Mouse (Mus musculus) MEL (cell line): ENCODE measurements around the gene Bcar1. TPM values are rescaled to one million over a fixed set of nuclear protein-coding genes. Genes with fewer than 3 reads are reported as not detected.

Source experiments
- DNase-seq: peaks from one replicate; pipeline ENCODE4 v3.0.0; 2011; ENCODE audit warnings: low read depth, low spot score
- H3K27ac ChIP-seq: 2 replicates; pipeline ENCODE4 v1.5.1; 2012; ENCODE audit warnings: low read depth, mild to moderate bottlenecking, control low read depth, low read length, moderate library complexity; ENCODE audit not compliant: control insufficient read depth
- H3K27me3 ChIP-seq, 2 experiments: fragments of 150-350 bp in 1 of 2; sonication (generic) in 1 of 2; 2 replicates each; pipeline ENCODE4 v1.6.1; 2012; ENCODE audit warnings: low read length in 2 of 2, mild to moderate bottlenecking in 2 of 2, improper control_type of control experiment in 1 of 2, moderate library complexity in 1 of 2; ENCODE audit not compliant: insufficient read depth in 2 of 2, control insufficient read depth in 1 of 2
- H3K36me3 ChIP-seq, 2 experiments: 2 replicates each; pipeline ENCODE4 v1.6.1; 2012 to 2014; ENCODE audit warnings: low read length in 2 of 2, improper control_type of control experiment in 1 of 2, inconsistent platforms in 1 of 2, mild to moderate bottlenecking in 1 of 2; ENCODE audit not compliant: insufficient read depth in 2 of 2, control insufficient read depth in 1 of 2
- H3K4me1 ChIP-seq, 2 experiments: fragments of 150-350 bp in 1 of 2; sonication (generic) in 1 of 2; 2 replicates each; pipeline ENCODE4 v1.6.1; 2012; ENCODE audit warnings: low read length in 2 of 2, improper control_type of control experiment in 1 of 2, mild to moderate bottlenecking in 1 of 2; ENCODE audit not compliant: insufficient read depth in 2 of 2, control insufficient read depth in 1 of 2
- H3K4me3 ChIP-seq, 2 experiments: fragments of 150-350 bp in 1 of 2; sonication (generic) in 1 of 2; 2 replicates each; pipeline ENCODE4 v1.5.1; 2012; ENCODE audit warnings: low read depth in 2 of 2, low read length in 2 of 2, mild to moderate bottlenecking in 2 of 2, moderate library complexity in 2 of 2, control low read depth in 1 of 2, improper control_type of control experiment in 1 of 2; ENCODE audit not compliant: control insufficient read depth in 1 of 2, insufficient read depth in 1 of 2
- H3K79me2 ChIP-seq: 2 replicates; pipeline ENCODE4 v1.6.1; 2012; ENCODE audit warnings: mild to moderate bottlenecking, low read length, moderate library complexity; ENCODE audit not compliant: control insufficient read depth, poor library complexity, insufficient read depth
- H3K9ac ChIP-seq: 2 replicates; pipeline ENCODE4 v1.6.1; 2012; ENCODE audit warnings: low read depth, mild to moderate bottlenecking, control low read depth, low read length, moderate library complexity; ENCODE audit not compliant: control insufficient read depth, poor library complexity, severe bottlenecking
- H3K9me3 ChIP-seq: fragments of 150-350 bp; sonication (generic); replicated peaks from 2 replicates; pipeline ENCODE4 v1.6.1; 2012; ENCODE audit warnings: mild to moderate bottlenecking, low read length, improper control_type of control experiment, moderate library complexity; ENCODE audit not compliant: insufficient read depth
- E2F4 ChIP-seq: IDR thresholded peaks from 2 replicates; pipeline ENCODE4 v1.6.1; 2011; ENCODE audit warnings: low read depth, low read length, improper control_type of control experiment, borderline replicate concordance
- ELF1 ChIP-seq: IDR thresholded peaks from 2 replicates; pipeline ENCODE4 v1.6.1; 2014; ENCODE audit warnings: low read depth, mild to moderate bottlenecking, inconsistent platforms, low read length, improper control_type of control experiment, moderate library complexity
- GATA1 ChIP-seq: IDR thresholded peaks from 2 replicates; pipeline ENCODE4 v1.6.1; 2011; ENCODE audit warnings: low read depth, low read length, improper control_type of control experiment
- MAZ ChIP-seq: IDR thresholded peaks from 2 replicates; pipeline ENCODE4 v1.6.1; 2012; ENCODE audit warnings: low read depth, mild to moderate bottlenecking, inconsistent platforms, low read length, improper control_type of control experiment
- MEF2A ChIP-seq: IDR thresholded peaks from 2 replicates; pipeline ENCODE4 v1.6.1; 2014; ENCODE audit warnings: low read depth, mild to moderate bottlenecking, inconsistent platforms, low read length, improper control_type of control experiment; ENCODE audit not compliant: poor library complexity, insufficient replicate concordance, severe bottlenecking; ENCODE audit errors: extremely low read depth
- MXI1 ChIP-seq: IDR thresholded peaks from 2 replicates; pipeline ENCODE4 v1.6.1; 2011; ENCODE audit warnings: mild to moderate bottlenecking, low read depth, low read length, improper control_type of control experiment
- MYB ChIP-seq: IDR thresholded peaks from 2 replicates; pipeline ENCODE4 v1.6.1; 2011; ENCODE audit warnings: mild to moderate bottlenecking, low read depth, low read length, improper control_type of control experiment
- MYC ChIP-seq: IDR thresholded peaks from 2 replicates; pipeline ENCODE4 v1.6.1; 2011; ENCODE audit warnings: low read depth, mild to moderate bottlenecking, low read length, improper control_type of control experiment, moderate library complexity
- RAD21 ChIP-seq: IDR thresholded peaks from 2 replicates; pipeline ENCODE4 v1.6.1; 2011; ENCODE audit warnings: mild to moderate bottlenecking, low read depth, low read length, improper control_type of control experiment
- RCOR1 ChIP-seq: IDR thresholded peaks from 2 replicates; pipeline ENCODE4 v1.6.1; 2012; ENCODE audit warnings: low read depth, mild to moderate bottlenecking, inconsistent platforms, low read length, improper control_type of control experiment
- TCF12 ChIP-seq: IDR thresholded peaks from 2 replicates; pipeline ENCODE4 v1.6.1; 2014; ENCODE audit warnings: low read depth, mild to moderate bottlenecking, inconsistent platforms, low read length, improper control_type of control experiment, moderate library complexity
- USF1 ChIP-seq: IDR thresholded peaks from 2 replicates; pipeline ENCODE4 v1.6.1; 2014; ENCODE audit warnings: low read depth, mild to moderate bottlenecking, inconsistent platforms, low read length, improper control_type of control experiment, moderate library complexity
- USF2 ChIP-seq, 2 experiments: IDR thresholded peaks; 2 replicates each; pipeline ENCODE4 v1.6.1; 2011 to 2012; ENCODE audit warnings: improper control_type of control experiment in 2 of 2, low read length in 2 of 2, borderline replicate concordance in 1 of 2, inconsistent platforms in 1 of 2, low read depth in 1 of 2, mild to moderate bottlenecking in 1 of 2; ENCODE audit not compliant: insufficient read depth in 1 of 2
- ZMIZ1 ChIP-seq: IDR thresholded peaks from 2 replicates; pipeline ENCODE4 v1.6.1; 2012; ENCODE audit warnings: low read depth, mild to moderate bottlenecking, inconsistent platforms, low read length, improper control_type of control experiment, moderate library complexity
- ZNF384 ChIP-seq: IDR thresholded peaks from 2 replicates; pipeline ENCODE4 v1.6.1; 2012; ENCODE audit warnings: low read depth, mild to moderate bottlenecking, inconsistent platforms, low read length, improper control_type of control experiment
- polyA plus RNA-seq, 2 experiments: library from polyadenylated mRNA; stranded (reverse) in 1 of 2; unstranded in 1 of 2; fragments of >175 nt in 1 of 2; fragments of >200 nt in 1 of 2; gene quantifications; 2 replicates each; pipeline versions ENCODE4 v1.2.1 to v1.2.4; 2012; ENCODE audit warnings: low replicate concordance in 2 of 2, low read depth in 1 of 2; ENCODE audit not compliant: insufficient read length in 2 of 2, insufficient read depth in 1 of 2, missing spikeins in 1 of 2
- total RNA-seq: library from RNA; depleted of rRNA; stranded (reverse); fragments of 300-350 nt; gene quantifications from 2 replicates; pipeline ENCODE4 v1.2.3, GENCODE M21; 2012

Gene Bcar1
- total and polyA plus RNA-seq, 3 experiments = 6.5 to 17.4 TPM; not detected in 1

DNA sequence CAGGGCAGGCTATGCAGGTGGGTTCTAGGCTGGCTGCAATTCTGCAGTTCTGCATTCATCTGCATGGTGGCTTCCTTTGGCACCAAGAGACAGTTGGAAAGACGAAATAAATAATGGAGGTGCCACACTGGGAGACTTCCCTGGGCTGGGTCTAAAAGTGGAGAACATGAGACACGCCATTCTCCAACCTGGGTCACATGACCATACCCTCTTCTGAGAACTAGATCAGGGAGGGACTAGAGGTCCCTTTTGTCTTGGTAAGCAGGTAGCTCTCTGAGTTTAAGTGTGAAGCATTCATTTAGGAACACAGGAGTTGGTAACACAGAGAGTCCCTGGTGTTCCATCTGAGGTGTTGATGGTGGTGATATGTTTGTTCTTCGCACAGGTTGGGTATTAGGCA lies 43.4 kb downstream of the Bcar1 start:
- no peak overlapping the region for H3K9ac ChIP-seq
- no peak for DNase-seq
- H3K27me3 ChIP-seq = no peaks in the 10 kb centered on the region; a peak in 1 of 4 replicates
- no peak for TF ChIP-seq MYC
- TF ChIP-seq USF1 = peak; percentile 62; the same call in 1 of the 2 replicates
- peaks cover 0 to 7% of the 10 kb centered on the region in 2 experiments; a peak in 2 of 4 replicates for H3K36me3 ChIP-seq
- no peaks in the 10 kb centered on the region for H3K79me2 ChIP-seq
- H3K9me3 ChIP-seq = no peaks in the 10 kb centered on the region
- H3K27ac ChIP-seq = no peak overlapping the region
- no peak overlapping the region for H3K4me3 ChIP-seq
- H3K4me1 ChIP-seq = peaks cover 3 to 7% of the 10 kb centered on the region in 2 experiments; a peak in 3 of 4 replicates

DNA sequence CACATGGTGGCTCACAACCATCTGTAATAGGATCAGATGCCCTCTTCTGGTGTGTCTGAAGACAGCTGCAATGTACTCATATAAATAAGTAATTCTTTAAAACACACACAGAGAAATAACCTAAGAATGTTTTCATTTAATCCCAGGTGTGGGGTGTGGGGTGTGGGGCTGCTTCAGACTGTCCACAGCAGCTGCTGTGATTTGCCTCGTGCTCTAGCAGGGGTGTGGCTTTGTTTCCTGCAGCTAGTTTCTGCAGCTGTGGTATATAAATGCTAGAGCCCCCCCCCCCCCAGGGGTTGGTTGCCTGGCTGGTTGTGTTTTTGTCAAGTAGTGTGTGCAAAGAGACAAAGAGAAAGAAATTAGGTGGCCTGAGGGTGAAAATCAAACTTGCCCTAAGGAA lies 44.6 kb downstream of the Bcar1 start:
- H3K4me1 ChIP-seq = no peaks in the 10 kb centered on the region
- no peaks in the 10 kb centered on the region for H3K36me3 ChIP-seq
- TF ChIP-seq TCF12 (no peak), E2F4 (no peak), ZNF384 (no peak), RCOR1 (no peak), GATA1 (no peak), MYB (no peak), ELF1 (no peak), MYC (no peak), MAZ (no peak), MEF2A (no peak), ZMIZ1 (no peak), RAD21 (no peak), USF2 (IDR thresholded peaks at IDR 0.05; ENCODE audit: borderline replicate concordance in 1 of 2, insufficient read depth in 1 of 2, low read depth in 1 of 2, low read length in 2 of 2) (no peak), MXI1 (no peak)
- no peaks in the 10 kb centered on the region; a peak in 1 of 4 replicates for H3K27me3 ChIP-seq
- H3K4me3 ChIP-seq = no peak overlapping the region
- H3K79me2 ChIP-seq = no peaks in the 10 kb centered on the region
- H3K9ac ChIP-seq = no peak overlapping the region
- H3K27ac ChIP-seq = no peak overlapping the region
- H3K9me3 ChIP-seq = no peaks in the 10 kb centered on the region
- no peak for DNase-seq
